ENCODE assay signal across 15 mouse cellular contexts in genomic region chr2:58180776-58181175, GRCm38 (mm10). TPM values are rescaled to one million over a fixed set of nuclear protein-coding genes. Genes with fewer than 3 reads are reported as not detected.
"Had no signal": no experiment of that assay in that cellular context is flagged by ENCODE, and none has a peak within 500 bp of the region (broad histone marks: within the 10 kb centered on the region; RNA-seq: fewer than 3 reads in every experiment).

No protein-coding gene starts in this region.

- DNase-seq: gastrocnemius, adult 2 months; gastrocnemius, postnatal 10 days; gastrocnemius, postnatal 25 days; heart, adult 18-20 months; heart, postnatal 10 days; heart, postnatal 4 days; kidney, adult 11 months; kidney, adult 2 months; kidney, adult 9 months; kidney, postnatal 14 days; kidney, postnatal 36 days; layer of hippocampus, adult 9-11 months; layer of hippocampus, postnatal 36 days; left cerebral cortex, postnatal 4 days had no signal

RNA-seq across cellular contexts. Expression of gene Cytip, which starts 14.6 kb away (rescaled TPM):
- polyA plus RNA-seq: hindbrain, embryonic 14.5 days had no signal
